Mouse (Mus musculus) urinary bladder, postnatal 25 days (tissue): Measurements from ENCODE around the gene Olfr357.

ENCODE experiments used
- DNase-seq: peaks from one replicate; pipeline ENCODE4 v3.0.0; 2022; ENCODE audit warnings: low spot score

The Olfr357 gene

GRCm38 (mm10) chr2:36993527-36993926, at the start of gene Olfr357:
TSS of gene Olfr357 (plus strand) at chr2:36993827.
- DNase-seq, result no peak

DNA sequence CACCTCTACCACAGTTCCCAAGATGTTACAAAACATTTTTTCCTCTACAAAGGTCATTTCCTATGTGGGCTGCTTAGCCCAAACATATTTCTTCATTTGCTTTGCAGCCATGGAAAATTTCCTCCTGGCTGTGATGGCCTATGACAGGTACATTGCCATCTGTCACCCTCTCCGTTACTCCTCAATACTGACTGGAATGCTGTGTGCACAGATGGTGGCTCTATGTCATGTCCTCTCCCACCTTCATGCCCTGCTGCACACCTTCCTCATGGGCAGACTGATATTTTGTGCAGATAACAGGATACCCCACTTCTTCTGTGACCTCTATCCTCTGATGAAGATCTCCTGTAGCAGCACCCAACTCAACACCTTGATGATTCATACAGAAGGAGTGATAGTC, 3.4 kb downstream of the Olfr357 start:
- no peak for DNase-seq

- DNase-seq, result no peak
Measured at GRCm38 (mm10) chr2:37009235-37009634, 15.6 kb downstream of the Olfr357 start, which contains the start of gene Olfr358. TSS of gene Olfr358 (minus strand) at chr2:37009335.
